Mouse (Mus musculus): ENCODE measurements around the gene Tmcc2. TPM values are rescaled to one million over a fixed set of nuclear protein-coding genes. Genes with fewer than 3 reads are reported as not detected.

Tmcc2 gene
- polyA plus RNA-seq, 1 experiment from 2014 or later = 12.9 TPM

DNA sequence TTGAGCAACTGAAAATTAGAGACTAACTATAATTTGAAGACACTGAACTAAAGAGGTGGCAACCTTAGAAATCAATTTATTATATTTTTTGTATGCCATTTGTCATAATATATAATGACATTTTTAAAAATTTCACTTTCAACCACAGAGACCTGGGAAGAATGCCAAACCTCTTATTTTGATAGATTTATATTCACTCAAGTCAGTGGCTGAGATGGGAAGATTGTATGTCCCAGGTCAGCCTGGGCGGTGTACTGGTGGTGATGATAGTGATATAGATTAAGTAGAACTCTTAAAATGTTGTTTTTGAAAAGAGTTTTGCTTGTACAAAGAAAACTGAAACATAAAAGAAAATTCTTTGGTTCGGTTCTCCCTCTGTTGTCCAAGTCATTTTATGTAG, 29.1 kb upstream of the Tmcc2 start:
- Histone ChIP-seq H3K27me3 (no peaks in the 10 kb centered on the region), H3K4me3 (no peak overlapping the region), H3K27ac (no peak overlapping the region), H3K9me3 (replicated peaks) (no peaks in the 10 kb centered on the region), H3K4me2 (no peak overlapping the region), H3K4me1 (replicated peaks) (peaks cover 17% of the 10 kb centered on the region), H3K9ac (no peak overlapping the region), H3K36me3 (no peaks in the 10 kb centered on the region)
- ATAC-seq (replicated peaks; ENCODE audit: insufficient number of reproducible peaks, insufficient read depth, low FRiP score, low read depth) = no peak
- WGBS = 71% methylated on average over 2 of the region's 2 CpGs

GRCm38 (mm10) chr1:132417319-132418251, 26.5 kb upstream of the Tmcc2 start, which contains the start of gene Dstyk:
Gene Dstyk (plus strand): TSS chr1:132417555.
- Histone ChIP-seq H3K9ac (peak within 1 kb of the TSS; percentile 77), H3K4me3 (peak within 1 kb of the TSS; percentile 72), H3K27me3 (no peaks in the 10 kb centered on the region), H3K36me3 (no peaks in the 10 kb centered on the region), H3K4me2 (peak within 1 kb of the TSS; percentile 66), H3K9me3 (replicated peaks) (no peaks in the 10 kb centered on the region), H3K27ac (peak within 1 kb of the TSS; percentile 95), H3K4me1 (replicated peaks) (peaks cover 17% of the 10 kb centered on the region)
- peak; percentile 99 for ATAC-seq (replicated peaks; ENCODE audit: insufficient number of reproducible peaks, insufficient read depth, low FRiP score, low read depth)
- 1% methylated on average over 81 of the region's 85 CpGs for WGBS

DNA sequence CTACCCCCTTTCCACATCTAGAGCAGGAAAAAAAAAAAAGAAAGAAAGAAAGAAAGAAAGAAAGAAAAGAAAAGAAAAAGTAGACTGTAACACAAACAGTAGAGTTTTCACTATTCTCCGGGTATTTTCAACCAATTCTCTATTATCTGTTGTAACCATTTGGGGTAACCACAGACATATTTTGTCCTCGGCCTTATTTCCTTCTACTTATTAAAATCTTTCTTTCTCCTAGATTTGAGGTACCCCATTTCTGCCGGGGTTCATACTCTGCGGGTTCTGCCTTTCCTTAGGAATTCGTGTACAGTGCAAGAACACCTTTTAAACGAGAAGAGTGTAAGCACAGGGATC, 25.8 kb upstream of the Tmcc2 start:
- peak overlapping the region; percentile 72 for H3K4me3 ChIP-seq
- H3K9me3 ChIP-seq (replicated peaks) = no peaks in the 10 kb centered on the region
- no peaks in the 10 kb centered on the region for H3K36me3 ChIP-seq
- H3K4me2 ChIP-seq = peak overlapping the region; percentile 66
- 13% methylated on average over 6 of the region's 6 CpGs for WGBS
- H3K4me1 ChIP-seq (replicated peaks) = peaks cover 17% of the 10 kb centered on the region
- peak overlapping the region; percentile 95 for H3K27ac ChIP-seq
- H3K27me3 ChIP-seq = no peaks in the 10 kb centered on the region
- ATAC-seq (replicated peaks; ENCODE audit: insufficient number of reproducible peaks, insufficient read depth, low FRiP score, low read depth) = no peak
- peak overlapping the region; percentile 77; the same call in 1 of the 2 replicates for H3K9ac ChIP-seq

GRCm38 (mm10) chr1:132416244-132416942, 25.3 kb upstream of the Tmcc2 start:
- peak overlapping the region; percentile 95; the same call in 1 of the 2 replicates for H3K27ac ChIP-seq
- H3K9ac ChIP-seq = no peak overlapping the region
- no peaks in the 10 kb centered on the region for H3K27me3 ChIP-seq
- no peaks in the 10 kb centered on the region for H3K36me3 ChIP-seq
- no peak overlapping the region for H3K4me3 ChIP-seq
- H3K4me2 ChIP-seq = peak overlapping the region; percentile 66
- H3K9me3 ChIP-seq (replicated peaks) = no peaks in the 10 kb centered on the region
- no peak for ATAC-seq (replicated peaks; ENCODE audit: insufficient number of reproducible peaks, insufficient read depth, low FRiP score, low read depth)
- 55% methylated on average over 8 of the region's 8 CpGs for WGBS
- peaks cover 17% of the 10 kb centered on the region for H3K4me1 ChIP-seq (replicated peaks)

DNA sequence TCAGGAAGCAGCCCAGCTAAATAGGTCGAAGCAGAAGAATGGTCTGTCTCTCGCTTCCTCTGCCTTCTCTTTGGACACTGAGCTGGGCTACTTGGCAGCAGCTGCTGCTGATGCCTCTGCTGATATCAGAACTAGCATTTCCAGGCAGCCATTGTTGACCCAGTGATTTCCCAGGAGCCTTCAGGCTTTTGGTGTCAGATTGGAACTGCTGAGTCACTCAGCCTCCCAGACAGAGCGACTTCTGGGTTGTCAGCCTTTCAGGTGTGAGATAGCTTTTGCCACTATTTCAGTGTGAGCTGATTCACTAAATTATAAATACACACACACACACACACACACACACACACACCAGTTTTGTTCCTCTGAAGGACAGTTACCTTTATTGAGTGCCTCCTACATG, 19.6 kb upstream of the Tmcc2 start:
- Histone ChIP-seq H3K27me3 (no peaks in the 10 kb centered on the region), H3K4me3 (no peak overlapping the region), H3K9ac (no peak overlapping the region), H3K4me2 (no peak overlapping the region), H3K9me3 (replicated peaks) (no peaks in the 10 kb centered on the region), H3K27ac (no peak overlapping the region), H3K4me1 (replicated peaks) (no peaks in the 10 kb centered on the region), H3K36me3 (no peaks in the 10 kb centered on the region)
- 79% methylated on average over 3 of the region's 3 CpGs for WGBS
- no peak for ATAC-seq (replicated peaks; ENCODE audit: insufficient number of reproducible peaks, insufficient read depth, low FRiP score, low read depth)

GRCm38 (mm10) chr1:132401843-132402242, 10.8 kb upstream of the Tmcc2 start:
- 73% methylated on average over 1 of the region's 1 CpGs for whole genome bisulfite sequencing
- ATAC-seq (replicated peaks; ENCODE audit: insufficient number of reproducible peaks, insufficient read depth, low FRiP score, low read depth) = no peak
- no peak overlapping the region for H3K4me3 ChIP-seq

GRCm38 (mm10) chr1:132400538-132400937, 9.5 kb upstream of the Tmcc2 start:
- H3K4me2 ChIP-seq = no peak overlapping the region
- no peaks in the 10 kb centered on the region for H3K4me1 ChIP-seq (replicated peaks)
- H3K27me3 ChIP-seq = no peaks in the 10 kb centered on the region
- no peaks in the 10 kb centered on the region for H3K36me3 ChIP-seq
- no peak overlapping the region for H3K4me3 ChIP-seq
- no peaks in the 10 kb centered on the region for H3K9me3 ChIP-seq (replicated peaks)
- H3K27ac ChIP-seq = no peak overlapping the region
- no peak for ATAC-seq (replicated peaks; ENCODE audit: insufficient number of reproducible peaks, insufficient read depth, low FRiP score, low read depth)
- WGBS = 59% methylated on average over 1 of the region's 1 CpGs
- no peak overlapping the region for H3K9ac ChIP-seq

More at GRCm38 (mm10) chr1:132401843-132402242, 10.8 kb upstream of the Tmcc2 start:
- H3K27me3 ChIP-seq = no peaks in the 10 kb centered on the region
- H3K4me2 ChIP-seq = no peak overlapping the region
- no peak overlapping the region for H3K9ac ChIP-seq
- no peaks in the 10 kb centered on the region for H3K4me1 ChIP-seq (replicated peaks)
- no peak overlapping the region for H3K27ac ChIP-seq
- no peaks in the 10 kb centered on the region for H3K36me3 ChIP-seq
- H3K9me3 ChIP-seq (replicated peaks) = no peaks in the 10 kb centered on the region

GRCm38 (mm10) chr1:132396705-132397104, 5.6 kb upstream of the Tmcc2 start:
- Histone ChIP-seq H3K4me2 (no peak overlapping the region), H3K27me3 (no peaks in the 10 kb centered on the region), H3K4me3 (no peak overlapping the region), H3K4me1 (replicated peaks) (0 out of 2 replicates have a peak, but pooled peaks cover 4% of the 10 kb centered on the region), H3K9me3 (replicated peaks) (no peaks in the 10 kb centered on the region), H3K27ac (no peak overlapping the region), H3K36me3 (no peaks in the 10 kb centered on the region), H3K9ac (no peak overlapping the region)
- no peak for ATAC-seq (replicated peaks; ENCODE audit: insufficient number of reproducible peaks, insufficient read depth, low FRiP score, low read depth)
- 60% methylated on average over 2 of the region's 2 CpGs for WGBS

GRCm38 (mm10) chr1:132392872-132393271, 1.8 kb upstream of the Tmcc2 start:
- WGBS = 53% methylated on average over 5 of the region's 5 CpGs
- Histone ChIP-seq H3K4me3 (no peak overlapping the region), H3K9me3 (replicated peaks) (no peaks in the 10 kb centered on the region), H3K27me3 (no peaks in the 10 kb centered on the region), H3K9ac (no peak overlapping the region), H3K27ac (no peak overlapping the region), H3K4me1 (replicated peaks) (peaks cover 31% of the 10 kb centered on the region), H3K36me3 (no peaks in the 10 kb centered on the region), H3K4me2 (no peak overlapping the region)
- ATAC-seq (replicated peaks; ENCODE audit: insufficient number of reproducible peaks, insufficient read depth, low FRiP score, low read depth) = no peak

DNA sequence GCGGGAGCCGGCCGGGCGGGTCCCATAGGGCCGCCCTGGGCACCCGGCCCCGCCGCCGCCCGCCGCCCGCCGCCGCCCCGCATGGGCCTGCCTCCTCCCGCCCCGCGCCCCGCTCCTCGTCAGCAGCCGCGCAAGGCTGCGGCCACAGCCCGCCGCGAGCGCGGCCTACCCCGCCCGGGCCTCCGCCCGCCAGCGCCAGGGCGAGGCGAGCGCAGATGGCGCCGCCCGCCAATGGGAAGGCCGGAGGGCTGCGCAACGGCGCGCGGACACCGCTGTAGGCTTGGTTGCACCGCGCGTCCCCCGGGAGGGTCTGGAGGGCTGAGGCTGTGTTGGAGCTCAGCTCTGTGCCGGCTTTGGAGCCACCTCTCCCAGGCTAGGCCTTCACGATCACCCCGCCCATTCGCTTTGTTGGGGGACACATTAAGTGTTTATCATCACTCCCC, 520 bp upstream of the Tmcc2 start:
- H3K4me3 ChIP-seq = peak overlapping the region; percentile 70
- ATAC-seq (replicated peaks; ENCODE audit: insufficient number of reproducible peaks, insufficient read depth, low FRiP score, low read depth) = peak; percentile 90
- H3K9me3 ChIP-seq (replicated peaks) = no peaks in the 10 kb centered on the region
- peaks cover 36% of the 10 kb centered on the region for H3K4me1 ChIP-seq (replicated peaks)
- peak overlapping the region; percentile 75 for H3K9ac ChIP-seq
- H3K27ac ChIP-seq = peak overlapping the region; percentile 59
- under 1% methylated on average over 27 of the region's 54 CpGs for WGBS
- no peaks in the 10 kb centered on the region for H3K27me3 ChIP-seq
- H3K36me3 ChIP-seq = no peaks in the 10 kb centered on the region
- H3K4me2 ChIP-seq = peak overlapping the region; percentile 87

DNA sequence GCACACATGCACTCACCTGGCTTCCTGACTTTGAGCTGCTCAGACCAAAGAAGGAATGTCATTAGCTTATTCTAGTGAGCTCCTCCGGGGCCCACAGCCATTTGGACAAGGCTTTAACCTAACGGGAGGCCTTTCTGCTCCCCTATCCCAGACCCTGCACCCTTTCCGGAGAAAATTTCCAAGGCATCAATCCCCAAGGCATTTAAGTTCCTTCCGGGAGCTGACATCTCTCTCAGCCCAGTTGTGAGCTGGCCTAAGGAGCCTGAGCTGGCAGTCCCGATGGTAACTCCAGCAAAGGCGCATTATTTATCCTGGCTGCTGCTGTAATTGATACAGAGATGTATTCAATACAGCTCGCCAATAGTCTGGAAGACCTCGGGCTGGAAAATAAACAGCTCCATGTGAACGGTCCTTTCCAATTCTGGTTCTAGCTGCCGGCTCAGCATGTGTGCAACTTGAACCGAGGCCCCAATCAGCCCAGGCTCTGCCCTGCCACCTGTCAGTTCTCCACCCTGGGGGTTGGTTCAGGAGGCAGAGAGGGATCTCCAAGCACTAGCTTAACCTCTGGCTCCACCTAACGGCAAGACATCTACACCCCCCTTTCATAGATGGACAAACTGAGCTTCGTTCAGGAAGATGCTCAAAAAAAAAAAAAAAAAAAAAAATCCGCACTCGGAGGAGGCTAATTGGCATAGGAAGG, 1.0 kb downstream of the Tmcc2 start:
- Histone ChIP-seq H3K4me2 (peak overlapping the region; percentile 87), H3K27ac (peak overlapping the region; percentile 62; the same call in 1 of the 2 replicates), H3K9ac (peak overlapping the region; percentile 19), H3K36me3 (no peaks in the 10 kb centered on the region), H3K9me3 (replicated peaks) (no peaks in the 10 kb centered on the region), H3K27me3 (no peaks in the 10 kb centered on the region), H3K4me1 (replicated peaks) (peaks cover 47% of the 10 kb centered on the region), H3K4me3 (peak overlapping the region; percentile 70)
- 25% methylated on average over 15 of the region's 15 CpGs for WGBS
- ATAC-seq (replicated peaks; ENCODE audit: insufficient number of reproducible peaks, insufficient read depth, low FRiP score, low read depth) = no peak
